Mouse (Mus musculus) stomach, postnatal 0 days (tissue): Measurements from ENCODE around the gene Zdhhc12. TPM values are rescaled to one million over a fixed set of nuclear protein-coding genes. Genes with fewer than 3 reads are reported as not detected.
"Not testable (repeated sequence)": the region's sequence is repeated elsewhere in the genome, so short reads cannot be mapped to it uniquely, and the experiment has no call there.

Experiments used
- ATAC-seq: fragments of 200-750 bp; cut with Nextera tagmentation; 2 replicates; pipeline ENCODE4 v1.8.0; 2017; ENCODE audit not compliant: low FRiP score, low TSS enrichment
- DNase-seq: peaks from one replicate; pipeline ENCODE4 v3.0.0-alpha.2; 2016; ENCODE audit warnings: low spot score
- H3K27ac ChIP-seq: fragments of 300-500 bp; sonication (generic); replicated peaks from 2 replicates; pipeline ENCODE4 v1.5.1; 2014; ENCODE audit warnings: mild to moderate bottlenecking, control low read depth
- H3K27me3 ChIP-seq: fragments of 300-500 bp; sonication (generic); 2 replicates; pipeline ENCODE4 v1.6.1; 2014; ENCODE audit warnings: low read length; ENCODE audit not compliant: control insufficient read depth, insufficient read depth
- H3K36me3 ChIP-seq: fragments of 300-500 bp; sonication (generic); 2 replicates; pipeline ENCODE4 v1.6.1; 2014; ENCODE audit warnings: low read length, mixed read lengths; ENCODE audit not compliant: control insufficient read depth, insufficient read depth
- H3K4me1 ChIP-seq: fragments of 300-500 bp; sonication (generic); replicated peaks from 2 replicates; pipeline ENCODE4 v1.6.1; 2014; ENCODE audit warnings: antibody characterized with exemption; ENCODE audit not compliant: control insufficient read depth, insufficient read depth
- H3K4me2 ChIP-seq: fragments of 300-500 bp; sonication (generic); replicated peaks from 2 replicates; pipeline ENCODE4 v1.6.1; 2014; ENCODE audit warnings: low read depth, mild to moderate bottlenecking, control low read depth, moderate library complexity
- H3K4me3 ChIP-seq: fragments of 300-500 bp; sonication (generic); 2 replicates; pipeline ENCODE4 v1.5.1; 2014; ENCODE audit warnings: low read depth, low read length, control low read depth
- H3K9ac ChIP-seq: fragments of 300-500 bp; sonication (generic); 2 replicates; pipeline ENCODE4 v1.6.1; 2014; ENCODE audit warnings: mild to moderate bottlenecking, low read length, control low read depth, mixed read lengths
- H3K9me3 ChIP-seq: fragments of 300-500 bp; sonication (generic); 2 replicates; pipeline ENCODE4 v1.6.1; 2016; ENCODE audit warnings: low read length; ENCODE audit not compliant: control insufficient read depth
- CTCF ChIP-seq: IDR thresholded peaks from 2 replicates; pipeline ENCODE4 v1.5.1; 2016; ENCODE audit warnings: antibody characterized with exemption, low read depth, mild to moderate bottlenecking, moderate library complexity
- EP300 ChIP-seq: optimal IDR thresholded peaks from 2 replicates; pipeline ENCODE3; 2016; ENCODE audit warnings: antibody characterized with exemption
- WGBS: fragments of 180-500 bp; shearing (Covaris S2); extraction: QIAGEN DNeasy Blood & Tissue Kit; methylation state at CpG from one replicate; pipeline ENCODE4 v1.1.7; 2014; 5-methylcytosine and 5-hydroxymethylcytosine counted together
- polyA plus RNA-seq: library from polyadenylated mRNA; unstranded; fragments of >200 nt; fragmentation: Nextera tagmentation; extraction: Ambion mirVana; gene quantifications from 2 replicates; pipeline ENCODE4 v1.2.1, GENCODE M21; 2015

Zdhhc12 gene
- polyA plus RNA-seq: 27.7 and 27.8 TPM in 2 replicates

DNA sequence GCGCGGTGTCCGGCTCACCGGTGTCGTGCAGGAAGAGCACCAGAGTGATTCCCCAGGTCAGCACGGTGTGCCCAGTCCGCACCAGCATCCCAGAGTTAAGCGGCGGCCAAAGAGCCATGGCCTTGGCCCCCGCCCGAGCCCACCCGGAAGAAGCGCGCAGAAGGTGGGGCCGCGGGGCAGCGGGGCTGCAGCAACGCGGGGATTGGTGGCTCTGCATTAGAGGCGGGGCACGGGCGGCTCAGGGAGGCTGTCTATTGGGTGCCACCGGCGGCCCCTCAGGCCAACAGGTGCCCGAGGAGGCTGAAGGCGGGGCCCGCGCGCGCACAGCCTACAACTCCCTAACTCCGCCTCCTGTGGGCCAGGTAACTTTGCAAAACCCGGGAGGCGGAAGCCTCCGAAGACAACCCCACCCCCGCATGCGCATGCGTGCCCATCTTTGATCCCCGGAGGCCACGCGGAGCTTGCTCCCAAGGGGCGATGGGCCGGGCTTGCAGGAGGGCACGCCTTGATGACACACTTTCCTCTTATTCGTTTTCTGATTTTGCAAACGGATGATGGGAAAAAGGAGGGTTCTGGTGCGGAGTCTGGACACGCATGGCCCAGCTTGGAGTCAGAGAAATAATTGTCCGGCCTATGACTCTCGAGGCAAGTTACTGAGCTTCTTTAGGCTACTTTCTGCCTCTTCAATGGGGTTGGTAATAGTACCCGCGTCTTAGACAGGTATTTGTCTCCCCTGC, at the start of gene Zdhhc12:
TSS of gene Zdhhc12 (minus strand) at position 178 of the 737 bp plus-strand sequence.
- ATAC-seq (peak; percentile 98), DNase-seq (peak; percentile 99)
- Histone ChIP-seq H3K27me3 (no peaks in the 10 kb centered on the region), H3K27ac (peak within 1 kb of the TSS; percentile 58), H3K36me3 (peaks cover 6% of the 10 kb centered on the region; the same call in 1 of the 2 replicates), H3K4me3 (peak within 1 kb of the TSS; percentile 53), H3K9ac (peak within 1 kb of the TSS; percentile 65), H3K9me3 (no peaks in the 10 kb centered on the region), H3K4me1 (no peaks in the 10 kb centered on the region), H3K4me2 (peak within 1 kb of the TSS; percentile 81)
- WGBS: under 1% methylated on average over 47 of the region's 51 CpGs
- TF ChIP-seq CTCF (no peak; the same call in 1 of the 2 replicates), EP300 (no peak)

DNA sequence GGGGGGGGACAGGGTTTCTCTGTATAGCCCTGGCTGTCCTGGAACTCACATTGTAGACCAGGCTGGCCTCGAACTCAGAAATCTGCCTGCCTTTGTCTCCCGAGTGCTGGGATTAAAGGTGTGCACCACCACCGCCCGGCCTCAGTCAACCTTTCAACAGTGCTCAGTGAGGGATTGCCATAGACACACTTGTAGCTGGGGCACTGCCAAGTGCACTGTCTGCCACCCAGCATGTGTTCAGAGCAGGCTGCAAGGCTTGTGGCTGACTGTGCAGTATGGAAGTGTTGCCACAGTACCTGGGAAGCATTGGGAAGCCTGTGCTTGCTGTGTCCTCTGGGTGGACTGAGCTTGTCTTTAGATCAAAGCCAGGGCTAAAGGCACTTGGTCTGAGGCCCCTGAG, 46.6 kb upstream of the Zdhhc12 start:
- WGBS: 85% methylated on average over 4 of the region's 4 CpGs

DNA sequence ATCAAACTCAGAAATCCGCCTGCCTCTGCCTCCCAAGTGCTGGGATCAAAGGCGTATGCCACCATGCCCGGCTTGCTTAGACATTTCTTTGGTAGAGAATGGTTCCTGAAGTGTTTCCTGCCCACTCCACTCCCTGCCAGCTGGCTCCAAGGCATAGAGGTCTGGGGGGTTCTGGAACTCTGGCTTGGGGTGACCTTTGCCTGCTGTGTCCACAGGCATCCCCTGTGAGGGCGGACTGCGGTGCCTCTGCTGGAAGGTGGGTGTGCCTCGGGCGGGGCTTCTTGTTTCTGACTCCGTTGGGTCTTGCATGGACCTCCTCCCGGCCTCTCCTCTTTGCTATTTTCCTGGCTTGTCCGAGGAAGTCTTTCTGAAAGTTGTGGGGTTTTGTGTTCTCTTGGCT, 43.0 kb upstream of the Zdhhc12 start:
- H3K9ac ChIP-seq: no peak overlapping the region
- TF ChIP-seq CTCF (no peak), EP300 (no peak)
- H3K9me3 ChIP-seq: no peaks in the 10 kb centered on the region
- H3K36me3 ChIP-seq: peaks cover 15% of the 10 kb centered on the region
- peaks cover 7% of the 10 kb centered on the region for H3K4me1 ChIP-seq
- no peak overlapping the region for H3K27ac ChIP-seq
- ATAC-seq: no peak
- H3K4me2 ChIP-seq: no peak overlapping the region
- no peak for DNase-seq
- WGBS: 69% methylated on average over 10 of the region's 10 CpGs
- H3K27me3 ChIP-seq: no peaks in the 10 kb centered on the region
- no peak overlapping the region for H3K4me3 ChIP-seq

More for the DNA sequence above, 46.6 kb upstream of the Zdhhc12 start:
- DNase-seq, H3K4me2 ChIP-seq, H3K27me3 ChIP-seq, H3K27ac ChIP-seq, H3K9ac ChIP-seq, H3K4me3 ChIP-seq, H3K9me3 ChIP-seq, H3K4me1 ChIP-seq, ATAC-seq: not testable (repeated sequence)
- peaks cover 31% of the 10 kb centered on the region for H3K36me3 ChIP-seq

DNA sequence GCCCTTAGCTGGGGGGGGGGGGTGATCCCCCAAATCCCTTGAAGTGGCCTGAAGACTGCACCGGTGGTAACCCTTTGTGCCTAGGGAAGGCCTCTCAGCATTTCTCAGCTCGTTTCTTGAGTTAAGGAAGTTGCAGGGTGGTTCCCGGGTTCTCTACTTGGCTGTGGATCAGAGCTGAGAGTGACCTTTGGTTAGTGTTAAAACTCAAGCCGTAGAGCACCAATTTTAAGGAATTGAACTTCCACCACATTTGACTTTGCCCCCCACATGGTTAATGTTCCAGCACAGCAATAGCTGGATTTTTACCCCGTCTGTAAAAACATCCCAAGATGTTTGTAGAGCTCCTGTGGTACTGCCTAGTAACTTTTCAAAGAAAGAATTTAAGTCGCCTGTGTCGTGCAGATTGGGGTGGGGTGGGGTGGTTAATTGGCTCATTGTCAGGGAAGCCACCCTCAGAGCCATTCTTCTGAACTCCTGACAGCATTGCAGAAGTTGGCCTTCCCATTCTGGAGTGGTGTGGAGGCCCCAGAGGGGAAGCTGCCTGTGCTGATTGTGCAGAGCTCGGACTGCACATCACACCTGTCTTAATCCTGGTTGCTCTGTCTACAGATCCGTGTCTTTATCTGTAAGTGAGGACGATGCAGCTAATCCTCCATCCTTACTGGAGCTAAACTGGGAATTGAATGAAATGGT, 41.6 kb upstream of the Zdhhc12 start:
- H3K36me3 ChIP-seq: peaks cover 4% of the 10 kb centered on the region; the same call in 1 of the 2 replicates
- H3K4me1 ChIP-seq: peaks cover 7% of the 10 kb centered on the region
- TF ChIP-seq EP300 (no peak), CTCF (no peak)
- H3K9ac ChIP-seq: peak overlapping the region; percentile 84
- H3K27me3 ChIP-seq: no peaks in the 10 kb centered on the region
- WGBS: 50% methylated on average over 10 of the region's 10 CpGs
- no peak for ATAC-seq
- no peak for DNase-seq
- peak overlapping the region; percentile 88 for H3K27ac ChIP-seq
- peak overlapping the region; percentile 85 for H3K4me2 ChIP-seq
- H3K9me3 ChIP-seq: no peaks in the 10 kb centered on the region
- peak overlapping the region; percentile 87 for H3K4me3 ChIP-seq

- TF ChIP-seq EP300: no peak
- no peak for TF ChIP-seq CTCF
- Histone ChIP-seq H3K27me3 (no peaks in the 10 kb centered on the region), H3K36me3 (0 out of 2 replicates have a peak, but pooled peaks cover 3% of the 10 kb centered on the region), H3K4me2 (peak overlapping the region; percentile 85), H3K4me1 (peaks cover 7% of the 10 kb centered on the region), H3K4me3 (peak overlapping the region; percentile 87), H3K27ac (peak overlapping the region; percentile 88), H3K9ac (peak overlapping the region; percentile 84), H3K9me3 (no peaks in the 10 kb centered on the region)
- ATAC-seq (peak; percentile 3; the same call in 1 of the 2 replicates), DNase-seq (no peak)
- 14% methylated on average over 6 of the region's 6 CpGs for WGBS
Measured at GRCm38 (mm10) chr2:30134378-30134711, 40.9 kb upstream of the Zdhhc12 start.
